Comparison of ENCODE assay signal across 25 mouse cellular contexts in the genomic region with DNA sequence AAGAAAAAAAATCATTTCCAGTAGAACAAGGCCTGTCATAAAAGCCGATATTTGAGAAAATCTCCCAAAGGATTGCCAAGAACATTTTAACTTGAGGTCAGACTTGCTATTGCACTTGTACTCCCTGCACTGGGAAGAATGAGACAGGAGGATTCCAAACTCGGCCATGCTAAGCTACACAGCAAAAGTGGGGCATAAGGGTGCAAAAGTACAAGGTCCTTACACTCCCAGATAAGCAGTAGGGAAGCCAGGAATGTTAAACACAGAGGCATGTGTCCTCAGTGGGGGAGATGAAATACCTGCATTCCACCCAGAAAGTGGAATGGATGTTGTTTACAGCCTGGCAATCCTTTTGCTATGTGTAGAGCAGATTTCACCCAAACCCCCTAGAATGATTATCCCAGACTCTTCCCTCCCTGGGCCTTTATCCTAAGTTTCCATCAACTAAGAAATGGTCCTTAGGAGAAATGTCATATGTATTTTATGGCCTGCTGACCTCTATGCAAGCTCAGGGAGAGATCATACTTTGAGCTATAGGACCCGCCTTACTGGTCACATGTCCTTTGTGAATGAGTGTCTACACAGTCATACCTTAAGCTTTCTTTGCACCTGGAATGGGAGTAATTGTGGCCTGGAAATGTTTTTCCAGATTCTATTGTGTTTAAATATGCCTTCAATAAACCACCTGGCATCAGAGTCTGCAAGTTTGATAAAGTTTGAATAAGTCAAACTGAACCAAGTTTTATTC.
DNase-seq lines count a peak whose midpoint lies in the region; ATAC-seq and TF ChIP-seq lines count a peak whose summit lies in the region.
"Had no signal": no experiment of that assay in that cellular context is flagged by ENCODE, and none has a peak within 500 bp of the region (broad histone marks: within the 10 kb centered on the region; RNA-seq: fewer than 3 reads in every experiment).

No protein-coding gene starts in this region.

- H3K79me2 ChIP-seq in liver, adult 2 months (ENCODE audit: control insufficient read depth, insufficient read depth, low read length), result peaks cover 30% of the 10 kb centered on the region

- 32% methylated on average over 3 of the region's 3 CpGs for WGBS in liver, adult 2 months
- WGBS in intestine, postnatal 0 days, result 30% methylated on average over 3 of the region's 3 CpGs

- TF ChIP-seq POLR2A in liver, adult 2 months (IDR thresholded peaks at IDR 0.05; ENCODE audit: extremely low read depth, insufficient read depth, low read length), result no peak
- TF ChIP-seq POLR2A in testis, adult 2 months (IDR thresholded peaks at IDR 0.05; ENCODE audit: control insufficient read depth, low read depth, low read length), result no peak

- H3K4me2 ChIP-seq in intestine, postnatal 0 days (replicated peaks; ENCODE audit: low read depth), result no peak overlapping the region
- H3K4me2 ChIP-seq: embryonic facial prominence, embryonic 13.5 days; forebrain, embryonic 12.5 days; liver, embryonic 13.5 days; midbrain, embryonic 13.5 days had no signal

- H3K27ac ChIP-seq in liver, adult 2 months (replicated peaks; ENCODE audit: insufficient read depth, low read depth, low read length), result no peak overlapping the region
- no peak overlapping the region; the same call in 1 of the 2 replicates for H3K27ac ChIP-seq in testis, adult 2 months (ENCODE audit: control insufficient read depth, insufficient read depth, low read depth, low read length)
- H3K27ac ChIP-seq in intestine, postnatal 0 days (ENCODE audit: low read depth, low read length), result peak overlapping the region; percentile 62; the same call in 1 of the 2 replicates
- H3K27ac ChIP-seq: embryonic facial prominence, embryonic 13.5 days; forebrain, embryonic 12.5 days; hindbrain, embryonic 10.5 days; limb, embryonic 10.5 days; liver, embryonic 13.5 days; midbrain, embryonic 13.5 days had no signal

- peak; percentile 76 for DNase-seq in liver, adult 2 months (ENCODE audit: extremely low read depth, low read depth, low spot score)
- no peak for DNase-seq in liver
- no peak for DNase-seq in testis, postnatal 10 days (ENCODE audit: low spot score)
- DNase-seq in frontal cortex, postnatal 14 days (ENCODE audit: low spot score in 2 of 2), result no peak
- no peak for DNase-seq in cerebellum, adult 11 months
- DNase-seq: adrenal gland, postnatal 14 days; cerebellum, adult 8-10 months; cerebellum, postnatal 36 days; embryo, embryonic 11 days; gastrocnemius, postnatal 36 days; kidney, adult 18-20 months; kidney, postnatal 4 days; layer of hippocampus, adult 9-11 months; liver, embryonic 13.5 days; lung, postnatal 14 days; thymus, postnatal 25 days had no signal

- H3K27me3 ChIP-seq in liver, adult 2 months (ENCODE audit: control insufficient read depth, insufficient read depth, low read length), result no peaks in the 10 kb centered on the region
- no peaks in the 10 kb centered on the region for H3K27me3 ChIP-seq in testis, adult 2 months (ENCODE audit: control insufficient read depth, insufficient read depth, low read length)
- H3K27me3 ChIP-seq in intestine, postnatal 0 days (replicated peaks; ENCODE audit: control insufficient read depth, insufficient read depth, low read length), result no peaks in the 10 kb centered on the region
- H3K27me3 ChIP-seq: embryonic facial prominence, embryonic 13.5 days; forebrain, embryonic 12.5 days; liver, embryonic 13.5 days; midbrain, embryonic 13.5 days had no signal

- H3K4me3 ChIP-seq in liver, adult 2 months (ENCODE audit: insufficient read depth, low read depth, low read length), result no peak overlapping the region
- peak overlapping the region; percentile 16; the same call in 1 of the 2 replicates for H3K4me3 ChIP-seq in testis, adult 2 months (ENCODE audit: control insufficient read depth, low read depth, low read length)
- no peak overlapping the region for H3K4me3 ChIP-seq in intestine, postnatal 0 days (ENCODE audit: low read depth, low read length)
- H3K4me3 ChIP-seq: embryonic facial prominence, embryonic 13.5 days; erythroblast, embryonic 14.5 days; forebrain, embryonic 12.5 days; hindbrain, embryonic 10.5 days; limb, embryonic 10.5 days; liver, embryonic 13.5 days; midbrain, embryonic 13.5 days had no signal

- H3K4me1 ChIP-seq in liver, adult 2 months (ENCODE audit: control insufficient read depth, insufficient read depth, low read length), result peaks cover 10% of the 10 kb centered on the region; the same call in 1 of the 2 replicates
- H3K4me1 ChIP-seq in testis, adult 2 months (ENCODE audit: control insufficient read depth, insufficient read depth, low read length), result no peaks in the 10 kb centered on the region
- peaks cover 19% of the 10 kb centered on the region for H3K4me1 ChIP-seq in intestine, postnatal 0 days (replicated peaks; ENCODE audit: control insufficient read depth, insufficient read depth, low read length)
- H3K4me1 ChIP-seq: forebrain, embryonic 12.5 days; midbrain, embryonic 13.5 days had no signal

- no peak for TF ChIP-seq CTCF in liver, adult 2 months (IDR thresholded peaks at IDR 0.05; ENCODE audit: low read depth, low read length)
- no peak for TF ChIP-seq CTCF in testis, adult 2 months (IDR thresholded peaks at IDR 0.05; ENCODE audit: control insufficient read depth, insufficient read depth, insufficient replicate concordance, low read depth, low read length)
- TF ChIP-seq CTCF in intestine, postnatal 0 days (IDR thresholded peaks at IDR 0.05; ENCODE audit: low read depth), result no peak

- H3K9ac ChIP-seq in liver, adult 2 months (ENCODE audit: low read depth, low read length), result no peak overlapping the region
- no peak overlapping the region for H3K9ac ChIP-seq in intestine, postnatal 0 days (ENCODE audit: low read depth, low read length)
- H3K9ac ChIP-seq: embryonic facial prominence, embryonic 13.5 days; forebrain, embryonic 12.5 days; liver, embryonic 13.5 days; midbrain, embryonic 13.5 days had no signal

- H3K9me3 ChIP-seq in intestine, postnatal 0 days (ENCODE audit: control insufficient read depth), result no peaks in the 10 kb centered on the region
- H3K9me3 ChIP-seq: embryonic facial prominence, embryonic 13.5 days; forebrain, embryonic 12.5 days; hindbrain, embryonic 10.5 days; limb, embryonic 10.5 days; liver, embryonic 13.5 days; midbrain, embryonic 13.5 days had no signal

- peak; percentile 77 for ATAC-seq in intestine, postnatal 0 days
- ATAC-seq: hindbrain, embryonic 16.5 days; midbrain, embryonic 13.5 days had no signal

- H3K36me3 ChIP-seq in liver, adult 2 months (ENCODE audit: control insufficient read depth, insufficient read depth, low read length), result no peaks in the 10 kb centered on the region
- no peaks in the 10 kb centered on the region for H3K36me3 ChIP-seq in testis, adult 2 months (ENCODE audit: control insufficient read depth, insufficient read depth, low read length)
- no peaks in the 10 kb centered on the region for H3K36me3 ChIP-seq in intestine, postnatal 0 days (ENCODE audit: control insufficient read depth, insufficient read depth)
- H3K36me3 ChIP-seq: embryonic facial prominence, embryonic 13.5 days; forebrain, embryonic 12.5 days; hindbrain, embryonic 10.5 days; limb, embryonic 10.5 days; liver, embryonic 13.5 days; midbrain, embryonic 13.5 days had no signal
